Mouse (Mus musculus) midbrain, postnatal 0 days (tissue): ENCODE results near the gene Glis2. TPM values are rescaled to one million over a fixed set of nuclear protein-coding genes. Genes with fewer than 3 reads are reported as not detected.
A peak's percentile ranks its signal among the peaks of the same experiment; 100 is the strongest.

Source experiments
- ATAC-seq: fragments of 200-750 bp; cut with Nextera tagmentation; 2 replicates; pipeline ENCODE4 v1.8.0; 2017; ENCODE audit warnings: moderate number of reproducible peaks, mild to moderate bottlenecking, moderate TSS enrichment, moderate library complexity; ENCODE audit not compliant: low FRiP score
- DNase-seq: peaks from one replicate; pipeline ENCODE4 v3.0.0-alpha.2; 2015; ENCODE audit warnings: low spot score
- H3K27ac ChIP-seq: fragments of 300-500 bp; sonication (generic); 2 replicates; pipeline ENCODE4 v1.5.1; 2014; ENCODE audit warnings: low read depth, mild to moderate bottlenecking, low read length, mixed read lengths
- H3K27me3 ChIP-seq: fragments of 300-500 bp; sonication (generic); 2 replicates; pipeline ENCODE4 v1.6.1; 2014; ENCODE audit warnings: low read length, control low read depth, mixed read lengths; ENCODE audit not compliant: insufficient read depth
- H3K36me3 ChIP-seq: fragments of 300-500 bp; sonication (generic); 2 replicates; pipeline ENCODE4 v1.6.1; 2014; ENCODE audit warnings: low read length, control low read depth, mixed read lengths; ENCODE audit not compliant: insufficient read depth
- H3K4me1 ChIP-seq: fragments of 300-500 bp; sonication (generic); 2 replicates; pipeline ENCODE4 v1.6.1; 2014; ENCODE audit warnings: mild to moderate bottlenecking, control low read depth, antibody characterized with exemption, low read length, mixed read lengths; ENCODE audit not compliant: insufficient read depth
- H3K4me2 ChIP-seq: fragments of 300-500 bp; sonication (generic); 2 replicates; pipeline ENCODE4 v1.6.1; 2014; ENCODE audit warnings: low read depth, mild to moderate bottlenecking, low read length, mixed read lengths; ENCODE audit not compliant: poor library complexity, severe bottlenecking
- H3K4me3 ChIP-seq: fragments of 300-500 bp; sonication (generic); 2 replicates; pipeline ENCODE4 v1.5.1; 2014; ENCODE audit warnings: low read depth, mild to moderate bottlenecking, low read length, moderate library complexity
- H3K9ac ChIP-seq: fragments of 300-500 bp; sonication (generic); replicated peaks from 2 replicates; pipeline ENCODE4 v1.6.1; 2014; ENCODE audit warnings: mild to moderate bottlenecking, low read length, moderate library complexity, mixed read lengths; ENCODE audit not compliant: poor library complexity, severe bottlenecking
- H3K9me3 ChIP-seq: fragments of 300-500 bp; sonication (generic); 2 replicates; pipeline ENCODE4 v1.6.1; 2016; ENCODE audit warnings: low read length, control low read depth
- CTCF ChIP-seq: IDR thresholded peaks from 2 replicates; pipeline ENCODE4 v1.5.1; 2016; ENCODE audit warnings: antibody characterized with exemption, mild to moderate bottlenecking
- WGBS: fragments of 180-500 bp; shearing (Covaris S2); extraction: QIAGEN DNeasy Blood & Tissue Kit; methylation state at CpG from one replicate; pipeline ENCODE4 v1.1.7; 2014; 5-methylcytosine and 5-hydroxymethylcytosine counted together
- polyA plus RNA-seq: library from polyadenylated mRNA; unstranded; fragments of >200 nt; fragmentation: Nextera tagmentation; extraction: Ambion mirVana; gene quantifications from 2 replicates; pipeline ENCODE4 v1.2.1, GENCODE M21; 2015
- total RNA-seq: library from RNA; depleted of rRNA; stranded (reverse); fragments of >200 nt; gene quantifications from 2 replicates; pipeline ENCODE4 v1.2.3, GENCODE M21; 2014

The Glis2 gene
- total and polyA plus RNA-seq, 2 experiments from 2014 or later: 12.0 to 20.6 TPM

DNA sequence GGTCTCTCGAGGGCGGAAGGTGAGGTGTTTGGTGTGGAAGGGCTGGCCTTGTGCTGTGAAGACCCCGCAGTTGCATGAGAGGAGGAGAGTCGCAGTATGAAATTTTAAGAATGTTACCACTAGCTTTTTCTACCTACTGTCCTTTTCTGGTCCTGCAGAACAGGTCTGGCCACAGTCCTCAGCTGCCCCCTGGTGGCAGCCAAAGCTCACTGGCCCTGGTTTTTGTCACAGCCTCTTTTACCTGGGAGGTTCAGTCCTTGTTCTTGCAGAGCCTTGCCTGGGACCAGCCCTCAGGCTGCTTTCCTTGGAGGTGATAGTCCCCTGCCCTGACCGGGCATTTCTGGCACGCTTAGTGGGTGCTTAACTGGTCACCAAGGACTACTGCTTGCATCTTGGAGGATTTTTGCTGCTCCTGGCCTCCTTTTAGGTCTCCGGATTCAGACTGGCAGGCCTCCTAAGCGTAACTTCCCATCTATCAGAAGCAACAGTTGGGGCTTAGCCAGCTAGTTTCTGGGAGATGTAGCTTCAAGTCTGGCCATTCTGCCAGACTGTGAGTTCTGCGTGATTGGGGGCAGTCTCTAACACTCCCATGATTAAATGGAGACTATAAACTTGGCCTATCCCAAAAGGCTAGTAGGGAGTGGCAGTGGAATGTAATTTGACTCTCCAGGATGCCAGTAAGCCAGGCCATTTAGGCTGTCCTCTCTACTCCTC, 13.5 kb downstream of the Glis2 start:
- 0 out of 2 replicates have a peak, but pooled peaks cover 10% of the 10 kb centered on the region for H3K4me1 ChIP-seq
- H3K4me2 ChIP-seq: no peak overlapping the region
- no peak overlapping the region for H3K27ac ChIP-seq
- H3K4me3 ChIP-seq: no peak overlapping the region
- peak; percentile 97 for TF ChIP-seq CTCF
- no peaks in the 10 kb centered on the region for H3K27me3 ChIP-seq
- DNase-seq (peak; percentile 88), ATAC-seq (peak; percentile 45; the same call in 1 of the 2 replicates)
- H3K36me3 ChIP-seq: peaks cover 27% of the 10 kb centered on the region
- H3K9ac ChIP-seq: no peak overlapping the region
- no peaks in the 10 kb centered on the region for H3K9me3 ChIP-seq
- 54% methylated on average over 9 of the region's 9 CpGs for WGBS

DNA sequence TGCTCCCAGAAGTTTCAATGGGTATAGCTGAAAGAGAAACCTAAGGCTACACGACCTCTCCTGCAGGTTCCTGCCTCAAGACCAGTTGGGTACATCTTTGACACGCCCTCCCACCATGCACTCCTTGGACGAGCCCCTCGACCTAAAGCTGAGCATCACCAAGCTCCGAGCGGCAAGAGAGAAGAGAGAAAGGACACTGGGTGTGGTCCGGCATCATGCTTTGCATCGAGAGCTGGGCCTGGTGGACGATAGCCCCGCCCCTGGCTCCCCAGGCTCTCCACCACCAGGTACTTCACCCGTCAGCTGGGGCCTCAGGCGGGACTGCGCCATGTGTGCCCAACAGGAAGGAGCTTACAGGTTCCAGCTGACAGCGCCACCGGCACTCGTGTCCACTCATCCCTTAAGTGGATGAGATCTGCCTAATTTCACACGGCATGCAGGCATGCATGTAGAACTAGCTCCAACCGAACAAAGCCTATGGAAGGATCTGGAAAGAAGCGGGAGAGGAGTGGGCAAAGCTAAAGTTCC, 14.1 kb downstream of the Glis2 start:
- ATAC-seq (no peak), DNase-seq (no peak)
- H3K27ac ChIP-seq: no peak overlapping the region
- no peak overlapping the region for H3K4me3 ChIP-seq
- H3K4me1 ChIP-seq: 0 out of 2 replicates have a peak, but pooled peaks cover 10% of the 10 kb centered on the region
- no peaks in the 10 kb centered on the region for H3K27me3 ChIP-seq
- no peak overlapping the region for H3K4me2 ChIP-seq
- no peaks in the 10 kb centered on the region for H3K9me3 ChIP-seq
- no peak for TF ChIP-seq CTCF
- H3K9ac ChIP-seq: no peak overlapping the region
- WGBS: 84% methylated on average over 19 of the region's 19 CpGs
- peaks cover 33% of the 10 kb centered on the region for H3K36me3 ChIP-seq

DNA sequence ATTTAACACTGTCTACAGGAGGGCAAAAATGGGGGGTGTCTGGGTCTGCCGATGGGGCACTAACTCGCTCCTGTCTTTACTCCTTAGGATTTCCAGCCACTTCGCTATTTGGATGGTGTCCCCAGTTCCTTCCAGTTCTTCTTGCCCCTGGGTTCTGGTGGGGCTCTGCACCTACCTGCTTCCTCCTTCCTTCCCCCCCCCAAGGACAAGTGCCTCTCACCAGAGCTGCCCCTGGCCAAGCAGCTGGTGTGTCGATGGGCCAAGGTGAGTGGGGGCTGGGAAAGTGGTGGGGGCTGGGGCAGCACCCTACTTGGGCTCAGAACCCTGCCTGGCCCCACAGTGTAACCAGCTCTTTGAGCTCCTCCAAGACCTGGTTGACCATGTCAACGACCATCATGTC, 16.7 kb downstream of the Glis2 start:
- 99% methylated on average over 5 of the region's 5 CpGs for whole genome bisulfite sequencing
- no peaks in the 10 kb centered on the region for H3K9me3 ChIP-seq
- no peak overlapping the region for H3K4me3 ChIP-seq
- DNase-seq (no peak), ATAC-seq (no peak)
- peaks cover 56% of the 10 kb centered on the region for H3K36me3 ChIP-seq
- no peak overlapping the region for H3K9ac ChIP-seq
- no peak for TF ChIP-seq CTCF
- H3K27ac ChIP-seq: no peak overlapping the region
- H3K27me3 ChIP-seq: no peaks in the 10 kb centered on the region
- H3K4me2 ChIP-seq: no peak overlapping the region
- 0 out of 2 replicates have a peak, but pooled peaks cover 7% of the 10 kb centered on the region for H3K4me1 ChIP-seq

DNA sequence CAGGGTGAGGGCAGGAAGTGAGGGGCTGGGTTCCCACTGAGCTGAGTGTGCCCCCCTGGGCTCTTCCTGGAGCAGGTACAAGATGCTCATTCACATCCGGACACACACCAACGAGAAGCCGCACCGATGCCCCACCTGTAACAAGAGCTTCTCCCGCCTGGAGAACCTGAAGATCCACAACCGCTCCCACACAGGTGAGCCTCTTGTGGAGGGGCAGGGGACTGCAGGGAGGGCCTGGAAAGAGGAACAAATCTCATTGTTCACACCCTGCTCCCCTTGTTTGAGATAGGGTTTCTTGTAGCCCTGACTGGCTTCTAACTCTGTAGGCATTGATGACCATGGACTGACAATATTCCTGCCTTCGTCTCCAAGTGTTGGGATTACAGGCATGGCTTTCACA, 17.2 kb downstream of the Glis2 start:
- DNase-seq: no peak
- 0 out of 2 replicates have a peak, but pooled peaks cover 2% of the 10 kb centered on the region for H3K4me1 ChIP-seq
- no peaks in the 10 kb centered on the region for H3K9me3 ChIP-seq
- no peak for ATAC-seq
- peaks cover 57% of the 10 kb centered on the region for H3K36me3 ChIP-seq
- no peak overlapping the region for H3K4me3 ChIP-seq
- no peak overlapping the region for H3K9ac ChIP-seq
- H3K4me2 ChIP-seq: no peak overlapping the region
- TF ChIP-seq CTCF: peak; percentile 26
- H3K27ac ChIP-seq: no peak overlapping the region
- WGBS: 97% methylated on average over 7 of the region's 7 CpGs
- no peaks in the 10 kb centered on the region for H3K27me3 ChIP-seq

DNA sequence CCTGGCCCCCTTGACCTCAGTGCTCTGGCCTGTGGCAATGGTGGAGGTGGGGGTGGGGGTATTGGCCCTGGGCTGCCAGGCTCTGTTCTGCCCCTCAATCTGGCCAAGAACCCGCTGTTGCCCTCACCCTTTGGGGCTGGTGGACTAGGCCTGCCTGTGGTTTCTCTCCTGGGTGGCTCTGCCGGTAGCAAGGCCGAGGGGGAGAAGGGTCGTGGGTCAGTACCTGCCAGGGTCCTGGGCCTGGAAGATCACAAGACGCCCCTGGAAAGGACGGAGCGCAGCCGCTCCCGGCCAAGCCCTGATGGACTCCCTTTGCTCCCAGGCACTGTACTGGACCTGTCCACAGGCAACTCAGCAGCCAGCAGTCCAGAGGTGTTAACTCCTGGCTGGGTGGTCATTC, 19.2 kb downstream of the Glis2 start:
- no peak overlapping the region for H3K9ac ChIP-seq
- no peaks in the 10 kb centered on the region for H3K4me1 ChIP-seq
- no peaks in the 10 kb centered on the region for H3K27me3 ChIP-seq
- H3K27ac ChIP-seq: no peak overlapping the region
- TF ChIP-seq CTCF: no peak
- H3K9me3 ChIP-seq: no peaks in the 10 kb centered on the region
- H3K36me3 ChIP-seq: peaks cover 56% of the 10 kb centered on the region
- H3K4me3 ChIP-seq: no peak overlapping the region
- no peak for DNase-seq
- 99% methylated on average over 9 of the region's 9 CpGs for WGBS
- no peak overlapping the region for H3K4me2 ChIP-seq
- ATAC-seq: no peak

DNA sequence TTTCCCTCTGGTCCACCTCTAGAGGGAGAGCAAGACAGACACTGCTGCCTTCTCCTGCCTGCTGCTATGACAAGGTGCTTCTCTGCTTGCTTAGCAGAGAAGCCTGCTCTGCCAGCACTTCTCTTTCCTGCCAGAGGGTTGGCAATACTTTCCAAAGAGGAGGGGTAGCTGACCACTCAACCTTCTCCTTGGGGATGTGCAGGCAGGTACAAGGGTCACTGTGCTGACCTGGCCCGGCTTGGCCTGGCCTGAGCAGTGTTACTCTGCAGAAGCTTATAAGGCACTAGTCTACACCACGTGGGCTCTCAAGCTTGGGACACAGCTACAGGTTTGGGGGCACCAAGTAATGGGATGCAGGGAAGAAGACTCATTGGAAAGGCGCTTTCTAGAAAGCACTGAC, 20.1 kb downstream of the Glis2 start:
- Histone ChIP-seq H3K4me2 (no peak overlapping the region), H3K27ac (no peak overlapping the region), H3K27me3 (no peaks in the 10 kb centered on the region), H3K4me1 (no peaks in the 10 kb centered on the region), H3K36me3 (peaks cover 54% of the 10 kb centered on the region), H3K9ac (no peak overlapping the region), H3K4me3 (no peak overlapping the region), H3K9me3 (no peaks in the 10 kb centered on the region)
- no peak for TF ChIP-seq CTCF
- DNase-seq (no peak), ATAC-seq (no peak)
- 96% methylated on average over 3 of the region's 3 CpGs for WGBS
